Mouse (Mus musculus) forebrain, embryonic 13.5 days (tissue): ENCODE data around the gene Gm20388. TPM values are rescaled to one million over a fixed set of nuclear protein-coding genes. Genes with fewer than 3 reads are reported as not detected.
"Not testable (repeated sequence)": the region's sequence is repeated elsewhere in the genome, so short reads cannot be mapped to it uniquely, and the experiment has no call there.

ENCODE experiments used
- ATAC-seq: fragments of 200-750 bp; cut with Nextera tagmentation; 2 replicates; pipeline ENCODE4 v1.8.0; 2017
- H3K27ac ChIP-seq: fragments of 300-500 bp; sonication (generic); 2 replicates; pipeline ENCODE4 v1.5.1; 2015; ENCODE audit warnings: inconsistent platforms, mild to moderate bottlenecking, moderate library complexity
- H3K27me3 ChIP-seq: fragments of 300-500 bp; sonication (generic); 2 replicates; pipeline ENCODE4 v1.6.1; 2015; ENCODE audit warnings: mild to moderate bottlenecking, inconsistent platforms
- H3K36me3 ChIP-seq: fragments of 300-500 bp; sonication (generic); 2 replicates; pipeline ENCODE4 v1.6.1; 2015; ENCODE audit warnings: mild to moderate bottlenecking, inconsistent platforms; ENCODE audit not compliant: poor library complexity, severe bottlenecking
- H3K4me1 ChIP-seq: fragments of 300-500 bp; sonication (generic); 2 replicates; pipeline ENCODE4 v1.6.1; 2015; ENCODE audit warnings: inconsistent platforms
- H3K4me2 ChIP-seq: fragments of 300-500 bp; sonication (generic); 2 replicates; pipeline ENCODE4 v1.6.1; 2015; ENCODE audit warnings: inconsistent platforms, mild to moderate bottlenecking, moderate library complexity
- H3K4me3 ChIP-seq: fragments of 300-500 bp; sonication (generic); 2 replicates; pipeline ENCODE4 v1.5.1; 2015; ENCODE audit warnings: mild to moderate bottlenecking, inconsistent platforms
- H3K9ac ChIP-seq: fragments of 300-500 bp; sonication (generic); 2 replicates; pipeline ENCODE4 v1.6.1; 2015; ENCODE audit warnings: mild to moderate bottlenecking, inconsistent platforms
- H3K9me3 ChIP-seq: fragments of 300-500 bp; sonication (generic); replicated peaks from 2 replicates; pipeline ENCODE4 v1.6.1; 2016; ENCODE audit warnings: inconsistent platforms
- WGBS: fragments of 180-500 bp; shearing (Covaris S2); methylation state at CpG from one replicate; pipeline ENCODE4 v1.1.7; 2015; 5-methylcytosine and 5-hydroxymethylcytosine counted together
- polyA plus RNA-seq: library from polyadenylated mRNA; unstranded; fragments of >200 nt; fragmentation: Nextera tagmentation; extraction: Ambion mirVana; gene quantifications from 2 replicates; pipeline ENCODE4 v1.2.1, GENCODE M21; 2015

Gene Gm20388
- polyA plus RNA-seq, 1 experiment from 2014 or later, result 5.6 TPM

- H3K27me3 ChIP-seq, result no peaks in the 10 kb centered on the region
- peak; percentile 44; the same call in 1 of the 2 replicates for ATAC-seq
- no peaks in the 10 kb centered on the region for H3K9me3 ChIP-seq
- no peak overlapping the region for H3K4me3 ChIP-seq
- WGBS, result 95% methylated on average over 34 of the region's 34 CpGs
- H3K4me1 ChIP-seq, result peaks cover 25% of the 10 kb centered on the region
- H3K9ac ChIP-seq, result no peak overlapping the region
- H3K4me2 ChIP-seq, result no peak overlapping the region
- peaks cover 65% of the 10 kb centered on the region for H3K36me3 ChIP-seq
- no peak overlapping the region for H3K27ac ChIP-seq
Observed at GRCm38 (mm10) chr8:123420525-123421281, 3510.1 kb downstream of the Gm20388 start.

GRCm38 (mm10) chr8:123421325-123421724 lies 3510.7 kb downstream of the Gm20388 start:
- no peak overlapping the region for H3K4me3 ChIP-seq
- H3K4me2 ChIP-seq, result 0 out of 2 replicates have a peak overlapping the region, but pooled peaks have one; percentile 10
- no peaks in the 10 kb centered on the region for H3K27me3 ChIP-seq
- H3K27ac ChIP-seq, result no peak overlapping the region
- peaks cover 21% of the 10 kb centered on the region for H3K4me1 ChIP-seq
- peaks cover 65% of the 10 kb centered on the region for H3K36me3 ChIP-seq
- WGBS, result 91% methylated on average over 19 of the region's 19 CpGs
- 0 out of 2 replicates have a peak, but pooled peaks cover under 1% of the 10 kb centered on the region for H3K9me3 ChIP-seq
- H3K9ac ChIP-seq, result peak overlapping the region; percentile 8; the same call in 1 of the 2 replicates
- no peak for ATAC-seq

- Histone ChIP-seq H3K4me2 (peak overlapping the region; percentile 35), H3K36me3 (peaks cover 60% of the 10 kb centered on the region), H3K4me3 (no peak overlapping the region)
Observed at GRCm38 (mm10) chr8:123422056-123422780, 3511.6 kb downstream of the Gm20388 start.

GRCm38 (mm10) chr8:123422781-123423159 lies 3512.1 kb downstream of the Gm20388 start:
- H3K9ac ChIP-seq, result no peak overlapping the region
- peaks cover 15% of the 10 kb centered on the region for H3K9me3 ChIP-seq
- no peak overlapping the region for H3K4me2 ChIP-seq
- 0 out of 2 replicates have a peak, but pooled peaks have one; percentile 28 for ATAC-seq
- WGBS, result 10% methylated on average over 3 of the region's 3 CpGs
- peaks cover 56% of the 10 kb centered on the region for H3K36me3 ChIP-seq
- no peaks in the 10 kb centered on the region for H3K27me3 ChIP-seq
- H3K27ac ChIP-seq, result no peak overlapping the region; the same call in 1 of the 2 replicates
- H3K4me3 ChIP-seq, result no peak overlapping the region
- H3K4me1 ChIP-seq, result peaks cover 8% of the 10 kb centered on the region; the same call in 1 of the 2 replicates

More at GRCm38 (mm10) chr8:123422056-123422780, 3511.6 kb downstream of the Gm20388 start:
- Histone ChIP-seq H3K27ac (no peak overlapping the region; the same call in 1 of the 2 replicates), H3K27me3 (no peaks in the 10 kb centered on the region), H3K4me1 (peaks cover 12% of the 10 kb centered on the region), H3K9ac (no peak overlapping the region), H3K9me3 (peaks cover 10% of the 10 kb centered on the region; the same call in 1 of the 2 replicates)
- WGBS, result 20% methylated on average over 16 of the region's 17 CpGs
- ATAC-seq, result peak; percentile 74

GRCm38 (mm10) chr8:123423441-123423840 lies 3512.8 kb downstream of the Gm20388 start, which contains the start of gene Def8:
Def8 (plus strand) TSS chr8:123423527.
- Histone ChIP-seq H3K4me3 (no peak within 1 kb of the TSS), H3K4me2 (peak within 1 kb of the TSS; percentile 35), H3K36me3 (peaks cover 50% of the 10 kb centered on the region), H3K27me3 (no peaks in the 10 kb centered on the region), H3K9me3 (peaks cover 22% of the 10 kb centered on the region), H3K27ac (no peak within 1 kb of the TSS; the same call in 1 of the 2 replicates), H3K9ac (no peak within 1 kb of the TSS), H3K4me1 (peaks cover 7% of the 10 kb centered on the region; the same call in 1 of the 2 replicates)
- 79% methylated on average over 7 of the region's 7 CpGs for WGBS
- ATAC-seq, result no peak

- Histone ChIP-seq H3K27me3 (no peaks in the 10 kb centered on the region), H3K4me3 (no peak overlapping the region), H3K9ac (no peak overlapping the region), H3K4me1 (no peaks in the 10 kb centered on the region), H3K36me3 (peaks cover 16% of the 10 kb centered on the region), H3K9me3 (peaks cover 48% of the 10 kb centered on the region), H3K4me2 (no peak overlapping the region), H3K27ac (no peak overlapping the region)
- ATAC-seq, result no peak
- WGBS, result 95% methylated on average over 27 of the region's 27 CpGs
Observed at GRCm38 (mm10) chr8:123426511-123427509, 3516.2 kb downstream of the Gm20388 start.

GRCm38 (mm10) chr8:123427639-123428275 lies 3517.1 kb downstream of the Gm20388 start:
- H3K27ac ChIP-seq, result no peak overlapping the region
- H3K4me3 ChIP-seq, result no peak overlapping the region
- H3K4me1 ChIP-seq, result no peaks in the 10 kb centered on the region
- WGBS, result 95% methylated on average over 24 of the region's 24 CpGs
- peaks cover 57% of the 10 kb centered on the region for H3K9me3 ChIP-seq
- no peak for ATAC-seq
- H3K36me3 ChIP-seq, result peaks cover 8% of the 10 kb centered on the region
- H3K4me2 ChIP-seq, result no peak overlapping the region
- no peaks in the 10 kb centered on the region for H3K27me3 ChIP-seq
- H3K9ac ChIP-seq, result no peak overlapping the region

- Histone ChIP-seq H3K27me3 (no peaks in the 10 kb centered on the region), H3K9me3 (peaks cover 64% of the 10 kb centered on the region), H3K27ac (no peak overlapping the region), H3K9ac (no peak overlapping the region), H3K4me2 (no peak overlapping the region), H3K4me1 (no peaks in the 10 kb centered on the region), H3K4me3 (no peak overlapping the region), H3K36me3 (peaks cover 2% of the 10 kb centered on the region)
- ATAC-seq, result no peak
- 97% methylated on average over 29 of the region's 29 CpGs for WGBS
Observed at GRCm38 (mm10) chr8:123428343-123428893, 3517.8 kb downstream of the Gm20388 start.

GRCm38 (mm10) chr8:123428939-123429721 lies 3518.5 kb downstream of the Gm20388 start:
- no peak for ATAC-seq
- Histone ChIP-seq H3K27me3 (no peaks in the 10 kb centered on the region), H3K4me3 (no peak overlapping the region), H3K36me3 (no peaks in the 10 kb centered on the region; the same call in 1 of the 2 replicates), H3K9ac (no peak overlapping the region), H3K27ac (no peak overlapping the region), H3K9me3 (peaks cover 65% of the 10 kb centered on the region), H3K4me2 (no peak overlapping the region), H3K4me1 (no peaks in the 10 kb centered on the region)
- whole genome bisulfite sequencing, result 96% methylated on average over 23 of the region's 23 CpGs

- WGBS, result 96% methylated on average over 15 of the region's 15 CpGs
- H3K9me3 ChIP-seq, result peaks cover 69% of the 10 kb centered on the region
Observed at GRCm38 (mm10) chr8:123429722-123430013, 3519.0 kb downstream of the Gm20388 start.

More at GRCm38 (mm10) chr8:123429722-123430013, 3519.0 kb downstream of the Gm20388 start:
- not testable (repeated sequence) for H3K9ac ChIP-seq, ATAC-seq, H3K36me3 ChIP-seq, H3K27ac ChIP-seq, H3K4me2 ChIP-seq, H3K27me3 ChIP-seq, H3K4me1 ChIP-seq, H3K4me3 ChIP-seq
